Mouse (Mus musculus) testis, adult 2 months (tissue): ENCODE data around the gene Wnt3a.

Source experiments
- CTCF ChIP-seq: fragments of 200-500 bp; IDR thresholded peaks from 2 replicates; pipeline ENCODE4 v1.5.1; 2012; ENCODE audit warnings: low read depth, mild to moderate bottlenecking, inconsistent platforms, low read length, moderate library complexity; ENCODE audit not compliant: control insufficient read depth, insufficient read depth, insufficient replicate concordance
- POLR2A ChIP-seq: fragments of 200-500 bp; IDR thresholded peaks from 2 replicates; pipeline ENCODE4 v1.6.1; 2012; ENCODE audit warnings: low read depth, mild to moderate bottlenecking, inconsistent platforms, low read length, moderate library complexity; ENCODE audit not compliant: control insufficient read depth

- TF ChIP-seq CTCF (no peak), POLR2A (no peak)
Observed at GRCm38 (mm10) chr11:59305821-59306215, 15.3 kb upstream of the Wnt3a start.
